ENCODE assay signal across 7 mouse cellular contexts in genomic region chr3:84090982-84091381, GRCm38 (mm10). TPM values are rescaled to one million over a fixed set of nuclear protein-coding genes. Genes with fewer than 3 reads are reported as not detected.
A peak's percentile ranks its signal among the peaks of the same experiment; 100 is the strongest.
DNase-seq lines count a peak whose midpoint lies in the region; ATAC-seq and TF ChIP-seq lines count a peak whose summit lies in the region.

No protein-coding gene starts in this region.

- peak; percentile 22 to 34 for DNase-seq in spleen, postnatal 36 days (ENCODE audit: low spot score in 2 of 2)
- no peak for DNase-seq in spleen, adult 12 weeks (ENCODE audit: low spot score)
- DNase-seq in kidney, adult 9 months: peak; percentile 37
- no peak for DNase-seq in layer of hippocampus, adult 9-10 months (ENCODE audit: low spot score)

- peak; percentile 87 for ATAC-seq in megakaryocyte progenitor cell, adult 5-6 weeks (replicated peaks; ENCODE audit: poor library complexity)
- no peak for ATAC-seq in frontal cortex, adult (ENCODE audit: low TSS enrichment)

- peak; percentile 15; the same call in 1 of the 2 replicates for TF ChIP-seq CTCF in bone marrow macrophage, adult 2 months (IDR thresholded peaks at IDR 0.05; ENCODE audit: low read depth, low read length)

- no peak overlapping the region for H3K4me3 ChIP-seq in bone marrow macrophage, adult 2 months (ENCODE audit: insufficient read depth, low read length)

- H3K27ac ChIP-seq in bone marrow macrophage, adult 2 months (ENCODE audit: insufficient read depth, low read depth, low read length): no peak overlapping the region

- no peak for TF ChIP-seq POLR2A in bone marrow macrophage, adult 2 months (IDR thresholded peaks at IDR 0.05; ENCODE audit: borderline replicate concordance, low read depth, low read length)

- no peaks in the 10 kb centered on the region for H3K4me1 ChIP-seq in bone marrow macrophage, adult 2 months (ENCODE audit: control insufficient read depth, insufficient read depth, low read length)

RNA-seq across cellular contexts. Expression of gene Tmem131l, which starts 51.0 kb away (rescaled TPM):
- 49.9 and 57.5 TPM in 2 replicates for polyA plus RNA-seq in bone marrow macrophage, adult 2 months (2012; ENCODE audit: insufficient read depth, insufficient read length, missing spikeins)
- 61.4 and 62.0 TPM in 2 replicates for total RNA-seq in megakaryocyte progenitor cell, adult 5-6 weeks (2015)
- total RNA-seq in megakaryocyte progenitor cell, adult 5-6 weeks (2017): 28.3 and 34.7 TPM in 2 replicates

Comparison
In these comparisons a context has a peak if more than half of its experiments do, and no peak if none do; other contexts are left out.
1. DNase-seq: peak in spleen, postnatal 36 days (2 of 2) and kidney, adult 9 months (single experiment); none in spleen, adult 12 weeks (single experiment) and layer of hippocampus, adult 9-10 months (single experiment).